Mouse (Mus musculus) stomach, postnatal 0 days (tissue): Measurements from ENCODE around the gene Wdr6. TPM values are rescaled to one million over a fixed set of nuclear protein-coding genes. Genes with fewer than 3 reads are reported as not detected.

Experiments used
- ATAC-seq: fragments of 200-750 bp; cut with Nextera tagmentation; 2 replicates; pipeline ENCODE4 v1.8.0; 2017; ENCODE audit not compliant: low FRiP score, low TSS enrichment
- DNase-seq: peaks from one replicate; pipeline ENCODE4 v3.0.0-alpha.2; 2016; ENCODE audit warnings: low spot score
- H3K27ac ChIP-seq: fragments of 300-500 bp; sonication (generic); replicated peaks from 2 replicates; pipeline ENCODE4 v1.5.1; 2014; ENCODE audit warnings: mild to moderate bottlenecking, control low read depth
- H3K27me3 ChIP-seq: fragments of 300-500 bp; sonication (generic); 2 replicates; pipeline ENCODE4 v1.6.1; 2014; ENCODE audit warnings: low read length; ENCODE audit not compliant: control insufficient read depth, insufficient read depth
- H3K36me3 ChIP-seq: fragments of 300-500 bp; sonication (generic); 2 replicates; pipeline ENCODE4 v1.6.1; 2014; ENCODE audit warnings: low read length, mixed read lengths; ENCODE audit not compliant: control insufficient read depth, insufficient read depth
- H3K4me1 ChIP-seq: fragments of 300-500 bp; sonication (generic); replicated peaks from 2 replicates; pipeline ENCODE4 v1.6.1; 2014; ENCODE audit warnings: antibody characterized with exemption; ENCODE audit not compliant: control insufficient read depth, insufficient read depth
- H3K4me2 ChIP-seq: fragments of 300-500 bp; sonication (generic); replicated peaks from 2 replicates; pipeline ENCODE4 v1.6.1; 2014; ENCODE audit warnings: low read depth, mild to moderate bottlenecking, control low read depth, moderate library complexity
- H3K4me3 ChIP-seq: fragments of 300-500 bp; sonication (generic); 2 replicates; pipeline ENCODE4 v1.5.1; 2014; ENCODE audit warnings: low read depth, low read length, control low read depth
- H3K9ac ChIP-seq: fragments of 300-500 bp; sonication (generic); 2 replicates; pipeline ENCODE4 v1.6.1; 2014; ENCODE audit warnings: mild to moderate bottlenecking, low read length, control low read depth, mixed read lengths
- H3K9me3 ChIP-seq: fragments of 300-500 bp; sonication (generic); 2 replicates; pipeline ENCODE4 v1.6.1; 2016; ENCODE audit warnings: low read length; ENCODE audit not compliant: control insufficient read depth
- CTCF ChIP-seq: IDR thresholded peaks from 2 replicates; pipeline ENCODE4 v1.5.1; 2016; ENCODE audit warnings: antibody characterized with exemption, low read depth, mild to moderate bottlenecking, moderate library complexity
- EP300 ChIP-seq: optimal IDR thresholded peaks from 2 replicates; pipeline ENCODE3; 2016; ENCODE audit warnings: antibody characterized with exemption
- WGBS: fragments of 180-500 bp; shearing (Covaris S2); extraction: QIAGEN DNeasy Blood & Tissue Kit; methylation state at CpG from one replicate; pipeline ENCODE4 v1.1.7; 2014; 5-methylcytosine and 5-hydroxymethylcytosine counted together
- polyA plus RNA-seq: library from polyadenylated mRNA; unstranded; fragments of >200 nt; fragmentation: Nextera tagmentation; extraction: Ambion mirVana; gene quantifications from 2 replicates; pipeline ENCODE4 v1.2.1, GENCODE M21; 2015

The Wdr6 gene
- polyA plus RNA-seq, 1 experiment from 2014 or later, result 23.2 TPM

GRCm38 (mm10) chr9:108570207-108570896 is 8.2 kb downstream of the Wdr6 start:
- H3K27me3 ChIP-seq, result no peaks in the 10 kb centered on the region
- DNase-seq, result peak; percentile 88
- ATAC-seq, result 0 out of 2 replicates have a peak, but pooled peaks have one; percentile 0
- H3K36me3 ChIP-seq, result peaks cover 19% of the 10 kb centered on the region
- H3K9ac ChIP-seq, result peak overlapping the region; percentile 64
- peak overlapping the region; percentile 45; the same call in 1 of the 2 replicates for H3K27ac ChIP-seq
- H3K4me1 ChIP-seq, result peaks cover 5% of the 10 kb centered on the region
- no peaks in the 10 kb centered on the region for H3K9me3 ChIP-seq
- 1% methylated on average over 40 of the region's 40 CpGs for WGBS
- H3K4me2 ChIP-seq, result peak overlapping the region; percentile 100
- peak overlapping the region; percentile 68 for H3K4me3 ChIP-seq
- TF ChIP-seq EP300 (no peak), CTCF (peak; percentile 80)

- Histone ChIP-seq H3K36me3 (peaks cover 19% of the 10 kb centered on the region), H3K4me1 (peaks cover 5% of the 10 kb centered on the region), H3K9ac (peak within 1 kb of the TSS; percentile 64), H3K4me3 (peak within 1 kb of the TSS; percentile 68), H3K4me2 (peak within 1 kb of the TSS; percentile 100), H3K9me3 (no peaks in the 10 kb centered on the region), H3K27ac (peak within 1 kb of the TSS; percentile 45; the same call in 1 of the 2 replicates), H3K27me3 (no peaks in the 10 kb centered on the region)
- ATAC-seq (peak; percentile 59), DNase-seq (peak; percentile 95)
- 5% methylated on average over 42 of the region's 42 CpGs for WGBS
- TF ChIP-seq EP300, result no peak
These were observed 8.9 kb downstream of the Wdr6 start, which contains the start of gene Dalrd3 for GRCm38 (mm10) chr9:108569381-108570206. TSS of gene Dalrd3 (plus strand) at chr9:108569886.

- ATAC-seq, result no peak
- Histone ChIP-seq H3K36me3 (peaks cover 24% of the 10 kb centered on the region), H3K4me1 (peaks cover 5% of the 10 kb centered on the region), H3K4me2 (peak overlapping the region; percentile 97; the same call in 1 of the 2 replicates), H3K9me3 (no peaks in the 10 kb centered on the region), H3K4me3 (peak overlapping the region; percentile 68; the same call in 1 of the 2 replicates), H3K27ac (0 out of 2 replicates have a peak overlapping the region, but pooled peaks have one; percentile 95), H3K9ac (no peak overlapping the region), H3K27me3 (no peaks in the 10 kb centered on the region)
- 76% methylated on average over 17 of the region's 17 CpGs for WGBS
- TF ChIP-seq EP300, result no peak
- TF ChIP-seq CTCF, result no peak
- DNase-seq, result no peak
These were observed 10.0 kb downstream of the Wdr6 start for GRCm38 (mm10) chr9:108568511-108568921.

GRCm38 (mm10) chr9:108567931-108568419 is 10.6 kb downstream of the Wdr6 start:
- DNase-seq (peak; percentile 58), ATAC-seq (no peak; the same call in 1 of the 2 replicates)
- Histone ChIP-seq H3K9me3 (no peaks in the 10 kb centered on the region), H3K4me2 (peak overlapping the region; percentile 97), H3K9ac (peak overlapping the region; percentile 74), H3K4me3 (peak overlapping the region; percentile 68), H3K27me3 (no peaks in the 10 kb centered on the region), H3K27ac (peak overlapping the region; percentile 95), H3K4me1 (peaks cover 5% of the 10 kb centered on the region), H3K36me3 (peaks cover 20% of the 10 kb centered on the region)
- 11% methylated on average over 18 of the region's 18 CpGs for WGBS
- TF ChIP-seq EP300, result no peak
- no peak for TF ChIP-seq CTCF

- Histone ChIP-seq H3K9me3 (no peaks in the 10 kb centered on the region), H3K36me3 (peaks cover 12% of the 10 kb centered on the region; the same call in 1 of the 2 replicates), H3K27ac (peak within 1 kb of the TSS; percentile 95), H3K4me2 (peak within 1 kb of the TSS; percentile 97), H3K27me3 (no peaks in the 10 kb centered on the region), H3K4me1 (peaks cover 5% of the 10 kb centered on the region), H3K9ac (peak within 1 kb of the TSS; percentile 74), H3K4me3 (peak within 1 kb of the TSS; percentile 68)
- DNase-seq, result peak; percentile 96
- 0% methylated on average over 73 of the region's 73 CpGs for WGBS
- TF ChIP-seq EP300 (no peak), CTCF (peak; percentile 93)
- peak; percentile 87 for ATAC-seq
These were observed 11.4 kb downstream of the Wdr6 start, which contains the start of gene Ndufaf3 for GRCm38 (mm10) chr9:108566815-108567776. TSS of gene Ndufaf3 (minus strand) at chr9:108567434.
